Mouse (Mus musculus) adrenal gland, postnatal 25 days (tissue): ENCODE measurements around the gene Fzr1. TPM values are rescaled to one million over a fixed set of nuclear protein-coding genes. Genes with fewer than 3 reads are reported as not detected.

Source experiments
- DNase-seq: peaks from one replicate; pipeline ENCODE4 v3.0.0; 2021; ENCODE audit warnings: mixed read lengths
- microRNA-seq, 2 experiments: library from miRNA; unstranded; fragments of <30 nt; microRNA quantifications; one replicate each; pipeline ENCODE4 v1.2.0; 2021
- total RNA-seq: library from RNA; stranded (reverse); gene quantifications from 2 replicates; pipeline ENCODE4 v1.2.3, GENCODE M21; 2021

Fzr1 gene
- total RNA-seq, 1 experiment from 2014 or later, result 51.6 TPM

GRCm38 (mm10) chr10:81328386-81328785 lies 49.9 kb downstream of the Fzr1 start, which contains the start of gene Tbxa2r:
Gene Tbxa2r, plus strand, starts transcription at chr10:81328731.
- DNase-seq, result peak; percentile 85

GRCm38 (mm10) chr10:81327959-81328358 lies 50.4 kb downstream of the Fzr1 start:
- peak; percentile 50 for DNase-seq

- peak; percentile 52 for DNase-seq
These were observed 51.5 kb downstream of the Fzr1 start for GRCm38 (mm10) chr10:81326858-81327257.

GRCm38 (mm10) chr10:81325781-81326180 lies 52.5 kb downstream of the Fzr1 start:
- no peak for DNase-seq

GRCm38 (mm10) chr10:81325176-81325575 lies 53.1 kb downstream of the Fzr1 start:
- DNase-seq, result no peak

- DNase-seq, result no peak
These were observed 54.4 kb downstream of the Fzr1 start for GRCm38 (mm10) chr10:81323791-81324530.

- DNase-seq, result no peak
These were observed 55.1 kb downstream of the Fzr1 start for GRCm38 (mm10) chr10:81323141-81323775.

- no peak for DNase-seq
These were observed 55.9 kb downstream of the Fzr1 start for GRCm38 (mm10) chr10:81322444-81322843.

GRCm38 (mm10) chr10:81321436-81321835 lies 56.9 kb downstream of the Fzr1 start:
- no peak for DNase-seq

- DNase-seq, result peak; percentile 99
These were observed 57.6 kb downstream of the Fzr1 start, which contains the start of gene Cactin for GRCm38 (mm10) chr10:81320550-81321347. Gene Cactin, plus strand, starts transcription at chr10:81321103.

- peak; percentile 93 for DNase-seq
These were observed 58.4 kb downstream of the Fzr1 start for GRCm38 (mm10) chr10:81319741-81320549.

GRCm38 (mm10) chr10:81319330-81319699 lies 59.0 kb downstream of the Fzr1 start:
- DNase-seq, result no peak

- peak; percentile 78 for DNase-seq
These were observed 59.6 kb downstream of the Fzr1 start for GRCm38 (mm10) chr10:81318589-81319329.

- peak; percentile 79 for DNase-seq
These were observed 61.0 kb downstream of the Fzr1 start for GRCm38 (mm10) chr10:81317273-81317672.

- no peak for DNase-seq
These were observed 61.8 kb downstream of the Fzr1 start for GRCm38 (mm10) chr10:81316338-81317060.

Small RNAs within 50 kb of the gene (microRNA-seq; reads per million reads assigned to microRNA genes)
- 0 to 0.36 reads per million in 2 experiments for gene Mir1191b
- 0 to 0.69 reads per million in 2 experiments for gene Mir6913

Other genes with a start within 250 kb of the Fzr1 start
- 72.8 and 96.8 TPM in 2 replicates for gene Zbtb7a, start 243.3 kb downstream of the Fzr1 start, total RNA-seq
- gene Pias4, start 210.6 kb downstream of the Fzr1 start, total RNA-seq, result 33.1 and 36.9 TPM in 2 replicates
- 1,495 and 1,572 TPM in 2 replicates for gene Eef2, start 201.9 kb downstream of the Fzr1 start, total RNA-seq
- 70.8 and 76.5 TPM in 2 replicates for gene Dapk3, start 195.5 kb downstream of the Fzr1 start, total RNA-seq
- gene 4930442H23Rik, start 194.7 kb downstream of the Fzr1 start, total RNA-seq, result not detected in 2 replicates
- gene Nmrk2, start 176.5 kb downstream of the Fzr1 start, total RNA-seq, result not detected in 2 replicates
- 1.0 and 2.8 TPM in 2 replicates for gene Atcay, start 147.7 kb downstream of the Fzr1 start, total RNA-seq
- gene Zfr2, start 145.4 kb downstream of the Fzr1 start, total RNA-seq, result 14.0 and 22.3 TPM in 2 replicates
- 0.82 and 1.4 TPM in 2 replicates for gene Matk, start 125.6 kb downstream of the Fzr1 start, total RNA-seq
- 116 and 128 TPM in 2 replicates for gene Mrpl54, start 111.6 kb downstream of the Fzr1 start, total RNA-seq
- 70.4 and 110 TPM in 2 replicates for gene Apba3, start 111.6 kb downstream of the Fzr1 start, total RNA-seq
- gene Tjp3, start 86.9 kb downstream of the Fzr1 start, total RNA-seq, result 0.18 TPM in 1 of 2 replicates, not detected in the other
- gene Pip5k1c, start 85.6 kb downstream of the Fzr1 start, total RNA-seq, result 44.6 and 51.8 TPM in 2 replicates
- gene Cactin, start 57.4 kb downstream of the Fzr1 start, total RNA-seq, result 44.0 and 45.7 TPM in 2 replicates
- 65.7 and 69.5 TPM in 2 replicates for gene Tbxa2r, start 49.8 kb downstream of the Fzr1 start, total RNA-seq
- gene Gipc3, start 35.2 kb downstream of the Fzr1 start, total RNA-seq, result 4.5 and 4.7 TPM in 2 replicates
- 102 and 111 TPM in 2 replicates for gene Hmg20b, start 28.0 kb downstream of the Fzr1 start, total RNA-seq
- 14.3 and 21.6 TPM in 2 replicates for gene Mfsd12, start 21.0 kb downstream of the Fzr1 start, total RNA-seq
- 1.4 and 2.4 TPM in 2 replicates for gene 4930404N11Rik, start 12.7 kb downstream of the Fzr1 start, total RNA-seq
- 48.4 and 52.7 TPM in 2 replicates for gene Dohh, start 5.9 kb upstream of the Fzr1 start, total RNA-seq
- 1.7 TPM in 2 replicates for gene Gm48551, start 6.0 kb upstream of the Fzr1 start, total RNA-seq
- gene Gm48552, start 10.5 kb upstream of the Fzr1 start, total RNA-seq, result 1.5 TPM in 1 of 2 replicates, not detected in the other
- gene Smim24, start 14.5 kb upstream of the Fzr1 start, total RNA-seq, result 1.4 TPM in 1 of 2 replicates, not detected in the other
- 100 and 129 TPM in 2 replicates for gene Nfic, start 77.1 kb upstream of the Fzr1 start, total RNA-seq
- gene Celf5, start 104.2 kb upstream of the Fzr1 start, total RNA-seq, result 0.43 and 1.2 TPM in 2 replicates
- 120 and 128 TPM in 2 replicates for gene Ncln, start 117.9 kb upstream of the Fzr1 start, total RNA-seq
- gene S1pr4, start 121.6 kb upstream of the Fzr1 start, total RNA-seq, result 0.85 and 1.4 TPM in 2 replicates
- gene Gna15, start 145.7 kb upstream of the Fzr1 start, total RNA-seq, result 0.61 TPM in 1 of 2 replicates, not detected in the other
- gene Gna11, start 166.7 kb upstream of the Fzr1 start, total RNA-seq, result 76.8 and 77.9 TPM in 2 replicates
- 983 and 1,070 TPM in 2 replicates for gene Aes, start 181.0 kb upstream of the Fzr1 start, total RNA-seq
- 52.8 and 67.8 TPM in 2 replicates for gene Tle2, start 196.0 kb upstream of the Fzr1 start, total RNA-seq
- 26.4 and 37.4 TPM in 2 replicates for gene Tle6, start 222.6 kb upstream of the Fzr1 start, total RNA-seq
- gene BC025920, start 227.8 kb upstream of the Fzr1 start, total RNA-seq, result 2.4 and 2.6 TPM in 2 replicates
- gene Sirt6, start 249.3 kb upstream of the Fzr1 start, total RNA-seq, result 28.3 and 30.2 TPM in 2 replicates